Mouse (Mus musculus) heart, postnatal 0 days (tissue): ENCODE results near the gene Znhit2.

Experiments used
- CTCF ChIP-seq: IDR thresholded peaks from 2 replicates; pipeline ENCODE4 v1.5.1; 2016; ENCODE audit warnings: antibody characterized with exemption, control low read depth, low read depth
- EP300 ChIP-seq: IDR thresholded peaks from 2 replicates; pipeline ENCODE4 v1.6.1; 2016; ENCODE audit warnings: antibody characterized with exemption, low read depth

DNA sequence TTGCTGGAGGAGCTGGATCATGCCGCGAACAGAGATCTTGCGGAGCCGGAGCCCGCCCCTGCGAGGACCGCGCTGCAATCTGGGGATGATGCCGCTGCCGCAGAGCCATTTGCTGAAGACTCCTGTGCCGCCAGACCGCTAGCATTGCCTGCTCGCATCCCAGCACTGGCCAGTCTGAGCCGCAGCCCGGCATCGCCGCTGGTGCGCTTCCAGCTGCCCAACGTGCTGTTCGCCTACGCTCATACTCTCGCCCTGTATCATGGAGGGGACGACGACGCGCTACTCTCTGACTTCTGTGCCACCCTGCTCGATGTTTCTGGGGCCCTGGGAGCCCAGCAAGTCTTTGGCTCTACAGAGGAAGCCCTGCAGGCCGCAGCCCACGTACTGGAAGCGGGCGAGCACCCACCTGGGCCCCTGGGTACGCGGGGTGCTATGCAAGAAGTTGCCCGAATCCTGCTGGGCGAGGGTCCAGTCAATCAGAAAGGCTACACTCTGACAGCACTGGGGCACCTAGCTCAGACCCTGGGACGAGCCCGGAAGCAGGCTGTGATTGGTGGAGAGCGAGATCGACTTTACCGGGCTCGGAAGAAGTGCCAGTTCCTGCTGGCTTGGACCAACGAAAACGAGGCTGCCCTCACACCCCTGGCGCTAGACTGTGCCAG is 780 bp downstream of the Znhit2 start:
- no peak for TF ChIP-seq CTCF
- no peak for TF ChIP-seq EP300
